Mouse (Mus musculus) activated CD4-positive, CD25-positive, alpha-beta regulatory T cell, adult 4 months (primary cell): ENCODE data around the gene Sh3bp1. TPM values are rescaled to one million over a fixed set of nuclear protein-coding genes. Genes with fewer than 3 reads are reported as not detected.
"Not testable (repeated sequence)": the region's sequence is repeated elsewhere in the genome, so short reads cannot be mapped to it uniquely, and the experiment has no call there.

Experiments used
- ATAC-seq: one replicate; pipeline ENCODE4 v1.8.0; 2017
- polyA plus RNA-seq, 2 experiments: library from polyadenylated mRNA; unstranded; fragments of 100-300 nt; shearing (Covaris generic); gene quantifications; one replicate each; pipeline ENCODE4 v1.2.1; 2017

Sh3bp1 gene
- polyA plus RNA-seq, 2 experiments from 2014 or later, result 43.8 to 75.5 TPM

DNA sequence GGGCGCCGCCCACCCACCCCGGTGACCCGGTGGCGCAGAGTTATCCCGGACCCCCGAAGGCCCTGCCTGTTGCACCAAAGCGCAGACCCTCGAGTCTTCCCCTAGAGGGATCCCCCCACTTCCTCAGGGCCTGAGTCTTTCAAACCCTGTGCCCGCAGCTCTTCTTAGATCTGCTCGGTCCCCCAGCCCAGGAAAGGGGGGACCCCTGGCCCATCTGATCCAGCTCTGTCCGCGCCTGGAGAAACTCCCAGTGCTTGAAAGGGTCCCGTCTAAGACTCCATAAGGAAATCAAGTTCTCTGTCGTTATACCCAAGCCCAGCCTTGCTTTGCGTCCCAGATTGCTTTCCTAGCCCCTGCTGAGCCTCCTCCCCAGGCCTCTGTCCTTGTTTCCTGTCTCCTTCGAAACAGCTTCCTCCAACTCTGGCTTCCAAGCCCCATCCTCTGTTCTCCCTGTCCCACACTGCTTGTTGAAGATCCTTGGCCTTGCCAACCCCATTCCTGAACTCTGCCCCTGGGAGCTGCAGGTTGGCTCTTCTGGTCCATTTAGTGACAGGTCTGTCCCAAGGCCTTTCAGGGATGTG lies 21.7 kb upstream of the Sh3bp1 start:
- no peak for ATAC-seq

DNA sequence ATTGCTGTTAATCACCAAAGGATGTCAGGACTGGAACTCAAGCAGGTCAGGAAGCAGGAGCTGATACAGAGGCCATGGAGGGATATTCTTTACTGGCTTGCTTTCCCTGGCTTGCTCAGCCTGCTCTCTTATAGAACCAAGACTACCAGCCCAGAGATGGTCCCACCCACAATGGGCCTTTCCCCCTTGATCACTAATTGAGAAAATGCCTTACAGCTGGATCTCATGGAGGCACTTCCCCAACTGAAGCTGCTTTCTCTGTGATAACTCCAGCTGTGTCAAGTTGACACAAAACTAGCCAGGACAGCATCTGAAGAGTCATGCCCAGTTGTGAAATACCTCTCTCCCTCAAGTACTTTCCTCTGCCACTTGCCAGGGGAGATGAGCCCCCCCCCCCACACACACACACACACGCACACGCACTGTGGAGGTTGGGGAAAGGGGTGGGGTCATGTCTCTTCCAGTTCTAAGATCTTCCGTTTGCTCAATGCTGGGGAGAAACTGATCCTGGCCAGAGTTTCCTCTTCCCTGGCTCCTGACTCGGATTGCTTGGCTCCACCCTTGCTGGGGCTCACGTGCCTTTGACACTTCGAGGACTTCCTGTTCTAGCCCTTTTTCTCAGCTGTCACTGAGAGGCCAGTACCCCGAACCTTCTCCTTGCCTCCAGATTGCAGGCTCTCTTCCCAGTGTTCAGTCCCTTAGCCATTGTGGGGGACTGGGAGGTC lies 20.6 kb upstream of the Sh3bp1 start:
- ATAC-seq, result not testable (repeated sequence)

DNA sequence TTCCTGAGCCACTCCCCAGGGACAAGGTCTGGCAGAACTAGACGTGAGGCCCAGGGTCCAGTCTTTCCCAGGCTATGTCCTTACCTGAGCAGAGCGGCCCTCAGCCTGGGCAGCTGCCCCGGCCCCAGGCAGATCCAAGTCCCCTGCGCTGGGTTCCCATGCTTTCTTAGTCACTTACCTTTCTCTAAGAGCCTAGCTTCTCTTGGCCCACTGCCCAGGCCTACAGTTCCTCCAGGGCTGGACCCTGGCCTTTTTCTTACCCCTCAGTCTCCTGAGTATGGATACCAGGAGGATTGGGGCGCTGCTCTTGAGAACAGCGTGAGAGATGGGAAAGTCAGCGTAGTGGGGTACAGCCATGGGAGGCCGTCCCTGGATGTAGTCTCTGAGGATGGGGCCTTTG lies 19.1 kb upstream of the Sh3bp1 start:
- ATAC-seq, result no peak

DNA sequence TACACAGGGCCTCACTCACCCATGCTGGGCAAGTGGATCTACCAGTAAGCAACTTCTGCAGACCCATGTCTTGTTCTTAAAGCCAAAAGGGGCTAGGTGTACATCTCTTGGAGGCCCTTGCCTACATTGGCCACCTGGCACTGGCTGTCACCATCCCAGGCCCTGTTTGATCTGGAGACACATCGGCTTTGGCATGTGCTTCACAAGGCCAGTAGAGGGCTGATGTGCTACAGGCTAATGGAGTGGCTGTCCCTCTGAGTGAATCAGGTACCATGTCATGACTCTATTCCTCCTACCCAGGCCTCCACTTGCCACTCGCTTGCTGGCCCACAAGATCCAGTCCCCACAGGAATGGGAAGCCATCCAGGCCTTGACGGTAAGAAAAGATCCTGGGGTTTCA lies 17.7 kb upstream of the Sh3bp1 start:
- ATAC-seq, result no peak

DNA sequence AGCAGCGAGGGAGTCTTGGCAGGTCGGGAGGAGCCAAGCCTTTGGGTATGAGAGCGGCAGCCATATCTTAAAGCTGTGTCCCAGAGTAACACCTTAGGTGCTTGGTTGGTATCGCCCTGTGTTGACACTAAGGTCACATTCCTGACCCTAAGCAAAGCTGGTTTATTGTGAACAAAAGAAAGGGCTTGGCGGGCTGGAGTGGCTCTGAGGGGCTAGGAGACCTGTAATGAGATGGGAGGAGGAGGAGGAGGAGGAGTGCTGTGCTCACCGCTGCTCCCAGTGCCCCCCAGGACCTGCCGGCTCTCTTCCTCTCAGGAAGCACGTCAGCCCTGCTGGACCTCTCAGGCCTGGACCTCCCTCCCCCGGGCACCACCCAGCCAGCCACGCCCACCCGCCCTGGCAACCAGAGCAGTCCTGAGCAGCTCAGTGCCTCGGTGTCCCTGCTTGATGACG lies 10.1 kb upstream of the Sh3bp1 start:
- ATAC-seq, result no peak

DNA sequence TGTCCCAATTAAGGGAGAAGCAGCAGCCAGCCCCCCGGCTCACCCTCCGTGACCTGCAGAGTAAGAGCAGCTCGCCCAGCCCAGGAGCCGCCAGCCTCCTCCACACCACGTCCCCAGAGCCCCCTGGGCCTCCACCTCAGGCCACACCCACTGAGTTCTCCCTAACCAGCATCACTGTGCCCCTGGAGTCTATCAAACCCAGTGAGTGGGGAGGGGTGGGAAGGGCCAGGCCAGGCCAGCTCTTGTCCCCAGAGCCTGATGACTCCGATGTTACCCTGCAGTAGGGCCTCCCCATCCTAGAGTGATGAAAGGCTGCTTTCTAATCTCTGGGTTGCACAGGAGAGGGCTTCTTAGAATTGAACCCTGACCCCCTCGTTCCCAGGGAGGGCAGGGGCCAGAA lies 7.1 kb upstream of the Sh3bp1 start:
- ATAC-seq, result no peak

DNA sequence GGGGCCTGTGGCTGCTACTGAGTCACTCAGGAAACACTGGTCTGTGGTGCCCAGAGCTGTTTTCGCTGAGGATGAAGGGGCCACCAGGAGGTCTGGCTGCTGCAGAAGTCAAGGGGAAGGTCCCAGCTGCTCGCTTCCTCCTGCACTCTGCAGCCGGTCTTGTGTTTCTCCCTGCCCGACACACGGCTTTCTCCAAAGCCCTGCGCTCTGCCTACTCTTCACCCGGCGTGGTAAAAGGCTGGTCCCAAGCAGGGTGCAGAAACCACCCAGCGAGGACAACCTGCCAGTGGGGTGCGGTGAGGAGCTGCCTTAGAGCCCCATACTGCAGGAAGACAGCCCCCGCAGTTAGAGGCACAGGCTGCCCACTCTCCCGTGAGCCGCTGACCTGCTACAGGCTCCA lies 4.8 kb upstream of the Sh3bp1 start:
- peak; percentile 9 for ATAC-seq

DNA sequence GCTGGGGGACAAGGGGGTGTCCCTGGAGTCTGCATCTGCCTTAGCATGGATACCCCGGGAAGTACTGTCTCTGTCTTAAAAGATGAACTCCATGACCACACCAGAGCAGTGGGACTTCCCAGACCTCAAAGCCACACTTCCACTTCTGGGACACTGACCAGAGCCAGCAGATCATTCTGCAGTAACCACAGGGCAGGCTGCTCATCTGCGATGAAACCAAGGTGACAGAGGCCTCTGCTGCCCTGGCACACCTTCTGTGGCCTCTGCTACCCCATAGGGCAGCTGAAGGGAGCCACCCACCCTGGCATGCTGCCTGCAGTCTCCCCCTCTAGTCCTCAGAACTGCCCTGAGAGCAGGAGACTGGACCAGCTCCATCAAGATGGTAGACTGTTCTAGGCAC lies 3.8 kb upstream of the Sh3bp1 start:
- ATAC-seq, result no peak

DNA sequence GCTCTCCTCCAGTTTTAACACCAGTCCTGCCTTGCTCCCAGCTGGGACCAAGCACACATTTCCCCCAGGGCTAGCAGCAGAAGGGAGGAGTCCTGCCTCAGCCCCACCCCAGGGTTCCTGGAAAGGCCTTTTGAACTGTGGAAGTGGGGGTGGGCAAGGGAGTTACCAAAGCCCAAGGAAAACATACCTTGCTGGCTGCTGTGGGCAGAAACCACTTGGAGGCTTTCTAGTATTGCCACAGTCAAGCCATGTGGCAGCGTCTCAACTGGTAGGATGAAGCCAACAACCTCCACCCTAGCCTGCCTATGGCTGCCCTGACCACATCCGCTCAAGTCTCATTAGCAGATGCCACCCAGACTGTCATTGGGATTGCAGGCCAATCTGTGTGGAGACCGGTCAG lies 3.4 kb upstream of the Sh3bp1 start:
- peak; percentile 57 for ATAC-seq

DNA sequence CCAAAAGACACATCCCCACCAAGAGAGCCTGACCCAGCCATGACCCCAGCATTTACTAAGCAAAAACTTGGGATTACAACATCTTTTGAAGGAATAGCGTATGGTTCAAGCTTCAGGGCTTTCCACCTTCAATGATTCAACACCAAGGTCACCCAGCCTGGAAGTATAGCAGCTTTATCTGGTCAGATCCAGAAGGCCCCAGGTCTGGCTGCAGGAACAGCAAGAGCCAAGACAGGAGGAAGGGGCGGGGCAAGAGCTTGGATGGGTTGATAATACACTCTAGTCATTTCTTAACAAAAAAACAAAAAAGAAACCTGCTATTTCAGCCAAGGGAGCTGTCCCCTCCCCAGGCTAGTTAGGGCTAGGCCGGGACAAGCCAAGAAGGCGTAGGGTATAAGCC lies 2.1 kb upstream of the Sh3bp1 start:
- no peak for ATAC-seq

DNA sequence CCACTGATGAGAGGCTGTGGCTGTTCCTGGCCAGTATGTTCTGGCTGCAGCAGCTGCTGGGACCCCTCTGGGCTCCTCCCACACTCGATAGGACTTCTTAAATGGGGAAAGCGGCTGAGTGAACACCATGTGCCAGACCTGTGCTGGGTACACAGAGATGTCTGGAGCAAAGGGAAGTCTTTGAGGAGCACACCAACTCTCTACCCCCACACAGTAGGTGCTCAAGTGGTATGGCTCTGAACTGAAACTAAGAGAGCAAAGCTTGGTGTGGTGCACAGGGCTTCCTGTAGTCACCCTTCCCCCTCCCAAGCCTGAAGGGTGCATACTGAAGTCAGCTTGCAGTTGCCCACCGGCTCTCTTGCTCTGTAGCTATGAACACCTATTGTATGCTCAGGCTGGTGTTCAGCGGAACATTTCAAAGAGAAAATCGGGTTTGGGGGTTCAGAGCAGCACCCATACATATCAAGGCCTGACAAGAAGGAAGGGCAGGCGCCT lies 1.0 kb upstream of the Sh3bp1 start:
- ATAC-seq, result peak; percentile 53

DNA sequence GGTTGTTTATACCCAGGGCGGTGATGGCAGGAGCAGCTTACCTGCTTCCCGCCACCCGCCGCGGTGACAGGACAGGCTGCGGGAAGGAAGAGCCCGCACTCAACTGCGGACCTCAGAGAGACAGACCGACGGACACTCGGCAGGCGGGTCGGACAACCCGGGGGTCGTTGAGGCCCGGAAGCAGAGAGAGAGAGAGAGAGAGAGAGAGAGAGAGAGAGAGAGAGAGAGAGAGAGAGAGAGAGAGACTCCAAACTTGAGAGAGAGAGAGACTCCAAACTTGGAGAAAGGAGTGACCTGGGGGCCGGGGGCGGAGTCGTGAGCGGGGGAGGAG lies 194 bp upstream of the Sh3bp1 start, which contains the start of gene Gm49510:
TSS of gene Gm49510 (plus strand) at position 259 of the 331 bp plus-strand sequence.
- ATAC-seq, result no peak

DNA sequence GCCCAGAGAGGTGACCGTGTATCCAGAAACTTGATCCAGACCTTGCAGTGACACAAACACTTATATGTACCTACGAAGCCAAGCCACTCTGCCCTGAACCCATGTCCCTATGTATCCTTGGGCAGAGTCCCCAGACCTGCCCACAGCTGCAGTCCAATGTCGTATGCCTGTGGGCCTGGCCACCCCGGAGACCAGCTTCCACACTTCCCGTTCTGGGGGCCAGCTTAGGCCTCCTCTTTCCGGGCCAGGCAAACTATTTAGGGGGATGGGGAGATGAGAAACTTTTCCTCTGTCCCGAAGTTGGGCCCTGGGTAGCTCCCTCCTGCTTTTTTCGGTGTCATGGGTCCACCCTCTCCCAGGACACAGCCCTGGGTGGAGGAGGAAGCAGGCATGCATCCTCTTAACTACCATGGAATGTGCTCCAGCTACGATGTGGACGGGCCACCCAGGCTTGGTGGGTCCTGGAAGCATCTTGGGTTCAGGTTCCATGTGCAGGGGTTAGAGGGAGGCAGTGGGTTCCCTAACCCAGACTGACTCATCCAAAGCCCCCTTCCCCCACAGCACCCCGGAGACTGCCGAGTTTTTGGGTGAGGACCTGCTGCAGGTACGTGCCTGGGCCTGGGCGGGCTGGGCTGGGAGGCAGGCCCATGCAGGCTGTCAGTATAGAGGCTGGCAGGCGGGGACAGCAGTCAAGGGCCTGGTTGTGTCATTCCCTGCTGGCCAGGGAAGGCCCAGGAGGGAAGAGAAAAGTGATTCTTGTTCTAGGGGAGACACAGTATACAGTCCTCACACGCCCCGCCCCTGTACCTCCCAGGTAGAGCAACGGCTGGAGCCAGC lies 1.2 kb downstream of the Sh3bp1 start:
- no peak for ATAC-seq

DNA sequence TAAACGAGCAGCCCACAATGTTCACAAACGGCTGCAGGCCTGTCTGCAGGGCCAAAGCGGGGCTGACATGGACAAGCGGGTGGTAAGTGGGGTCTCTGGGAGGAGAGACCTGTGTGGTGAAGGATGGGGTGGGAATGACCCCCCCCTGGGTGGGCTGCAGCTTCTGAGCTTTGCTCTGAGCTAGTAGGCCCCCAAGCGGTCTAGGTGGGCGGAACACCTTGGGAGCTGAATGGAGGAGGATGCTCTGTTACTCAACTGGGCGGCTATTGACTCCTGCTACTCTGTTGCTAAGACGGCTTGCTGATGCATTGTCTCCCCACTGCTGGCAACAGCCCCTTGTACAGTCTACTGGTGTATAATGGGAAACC lies 1.8 kb downstream of the Sh3bp1 start:
- ATAC-seq, result no peak

DNA sequence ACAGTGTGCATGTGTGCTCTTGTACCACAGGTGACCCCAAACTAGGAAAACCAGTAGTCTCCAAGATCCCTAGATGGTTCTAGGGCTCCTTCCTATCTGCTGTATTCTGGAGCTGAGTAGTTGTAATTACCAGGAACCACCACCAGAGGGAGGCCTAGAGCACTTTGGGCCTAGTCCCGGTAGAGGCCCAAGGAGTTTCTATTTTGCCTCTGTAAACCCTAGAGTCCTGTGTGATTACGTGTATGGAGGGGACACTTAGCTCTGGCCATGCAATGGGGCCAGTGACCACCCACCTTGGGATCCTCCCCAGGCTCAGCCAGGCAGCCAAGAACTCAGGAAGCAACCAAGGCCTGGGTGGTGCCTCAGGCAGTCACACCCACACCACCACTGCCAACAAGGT lies 3.7 kb downstream of the Sh3bp1 start:
- ATAC-seq, result no peak

DNA sequence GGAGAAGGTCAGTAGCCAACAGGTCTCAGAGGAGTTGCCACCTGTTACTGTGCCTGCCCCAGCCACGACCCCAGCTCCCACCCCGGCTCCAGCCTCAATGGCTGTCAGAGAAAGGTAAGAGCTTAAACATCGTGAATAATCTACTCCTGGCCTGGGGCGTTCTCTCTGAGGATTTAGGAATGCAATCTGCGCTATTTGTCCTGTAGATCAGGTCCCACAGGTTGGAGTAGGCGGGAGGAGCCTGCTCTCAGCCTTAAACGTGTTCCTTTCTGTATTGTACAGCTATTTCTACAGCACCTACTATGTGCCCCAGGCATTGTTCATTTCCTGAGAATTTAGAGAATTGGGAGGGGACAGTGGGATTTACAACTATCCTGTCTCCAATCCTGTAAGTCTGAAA lies 8.8 kb downstream of the Sh3bp1 start:
- ATAC-seq, result no peak

DNA sequence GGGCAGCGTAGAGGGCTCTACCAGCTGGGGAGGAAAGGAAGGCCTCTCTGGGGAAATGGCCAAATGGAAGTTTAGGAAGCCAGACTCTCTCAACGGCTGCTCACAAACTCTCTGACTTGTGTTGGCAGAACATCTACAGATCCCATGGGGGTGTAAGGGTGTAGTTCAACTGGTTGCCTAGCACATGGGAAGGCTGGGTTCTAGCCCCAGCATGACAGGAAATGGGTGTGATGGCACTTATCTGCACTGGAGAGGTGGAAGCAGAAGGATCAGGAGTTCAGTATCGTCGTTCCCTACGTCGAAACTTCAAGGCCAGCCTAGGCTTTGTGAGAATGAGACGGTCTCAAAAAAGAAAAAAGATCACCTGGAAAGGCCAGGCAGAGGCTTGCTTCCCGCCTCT lies 9.4 kb downstream of the Sh3bp1 start:
- ATAC-seq, result no peak

DNA sequence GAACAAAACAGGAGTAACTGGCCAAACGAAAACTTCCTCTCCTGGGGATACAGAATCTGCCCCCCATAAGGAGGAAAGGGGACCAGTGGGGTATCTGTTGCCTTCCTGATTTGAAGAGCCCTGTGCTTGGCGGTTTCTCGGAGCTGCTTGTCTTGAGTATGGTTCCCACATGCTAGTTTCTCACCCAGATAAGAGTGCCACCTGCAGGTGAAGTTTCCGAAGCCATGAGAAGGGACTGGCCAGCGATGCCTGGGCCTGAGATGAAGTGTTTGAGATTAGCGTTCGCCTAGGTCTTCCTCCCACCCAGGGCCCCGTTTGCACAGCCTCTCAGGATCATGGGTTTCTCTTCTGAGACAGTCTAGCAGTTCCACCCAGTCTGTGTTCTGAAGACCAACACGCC lies 12.5 kb downstream of the Sh3bp1 start:
- no peak for ATAC-seq

DNA sequence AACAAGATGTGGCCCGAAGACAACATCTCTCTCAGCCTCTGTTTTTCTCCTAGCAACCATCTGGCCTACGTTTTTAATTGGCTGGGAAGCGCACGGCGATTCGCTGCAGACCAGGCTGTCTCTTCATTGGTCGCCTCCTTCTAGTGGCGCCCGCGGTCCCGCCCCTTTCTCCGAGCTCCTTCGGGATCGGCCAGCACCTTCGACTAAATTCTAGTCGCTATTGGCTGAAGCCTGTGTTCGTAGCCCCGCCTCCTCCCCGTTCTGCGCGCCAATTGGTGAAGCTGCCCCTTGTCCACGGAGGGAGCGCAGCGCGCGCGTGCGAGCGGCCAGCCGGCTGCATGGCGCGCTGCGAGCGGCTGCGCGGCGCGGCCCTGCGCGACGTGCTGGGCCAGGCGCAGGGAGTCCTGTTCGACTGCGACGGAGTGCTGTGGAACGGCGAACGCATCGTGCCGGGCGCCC lies 14.1 kb downstream of the Sh3bp1 start, which contains the start of gene Pdxp:
TSS of gene Pdxp (plus strand) at position 288 of the 459 bp plus-strand sequence.
- peak; percentile 94 for ATAC-seq

DNA sequence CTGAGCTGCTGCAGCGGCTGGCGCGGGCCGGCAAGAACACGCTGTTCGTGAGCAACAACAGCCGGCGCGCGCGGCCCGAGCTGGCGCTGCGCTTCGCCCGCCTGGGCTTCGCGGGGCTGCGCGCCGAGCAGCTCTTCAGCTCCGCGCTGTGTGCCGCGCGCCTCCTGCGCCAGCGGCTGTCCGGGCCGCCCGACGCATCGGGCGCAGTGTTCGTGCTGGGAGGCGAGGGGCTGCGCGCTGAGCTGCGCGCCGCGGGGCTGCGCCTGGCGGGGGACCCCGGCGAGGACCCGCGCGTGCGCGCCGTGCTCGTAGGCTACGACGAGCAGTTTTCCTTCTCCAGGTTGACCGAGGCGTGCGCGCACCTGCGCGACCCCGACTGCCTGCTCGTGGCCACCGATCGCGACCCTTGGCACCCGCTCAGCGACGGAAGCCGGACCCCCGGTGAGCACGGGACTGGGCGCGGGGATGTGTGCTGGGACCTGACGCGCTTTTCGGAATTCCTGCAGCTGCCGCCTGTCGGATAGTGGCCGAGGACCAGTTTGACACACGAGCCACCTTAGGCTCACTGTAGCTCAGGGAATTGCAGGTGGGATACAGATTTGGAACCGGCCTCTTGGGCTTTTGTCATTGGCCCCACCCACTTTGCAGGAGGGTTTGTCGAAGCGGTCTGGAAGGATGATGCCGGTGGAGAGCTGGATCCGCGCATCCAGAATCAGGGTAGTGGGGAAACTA lies 14.7 kb downstream of the Sh3bp1 start:
- peak; percentile 25 for ATAC-seq

DNA sequence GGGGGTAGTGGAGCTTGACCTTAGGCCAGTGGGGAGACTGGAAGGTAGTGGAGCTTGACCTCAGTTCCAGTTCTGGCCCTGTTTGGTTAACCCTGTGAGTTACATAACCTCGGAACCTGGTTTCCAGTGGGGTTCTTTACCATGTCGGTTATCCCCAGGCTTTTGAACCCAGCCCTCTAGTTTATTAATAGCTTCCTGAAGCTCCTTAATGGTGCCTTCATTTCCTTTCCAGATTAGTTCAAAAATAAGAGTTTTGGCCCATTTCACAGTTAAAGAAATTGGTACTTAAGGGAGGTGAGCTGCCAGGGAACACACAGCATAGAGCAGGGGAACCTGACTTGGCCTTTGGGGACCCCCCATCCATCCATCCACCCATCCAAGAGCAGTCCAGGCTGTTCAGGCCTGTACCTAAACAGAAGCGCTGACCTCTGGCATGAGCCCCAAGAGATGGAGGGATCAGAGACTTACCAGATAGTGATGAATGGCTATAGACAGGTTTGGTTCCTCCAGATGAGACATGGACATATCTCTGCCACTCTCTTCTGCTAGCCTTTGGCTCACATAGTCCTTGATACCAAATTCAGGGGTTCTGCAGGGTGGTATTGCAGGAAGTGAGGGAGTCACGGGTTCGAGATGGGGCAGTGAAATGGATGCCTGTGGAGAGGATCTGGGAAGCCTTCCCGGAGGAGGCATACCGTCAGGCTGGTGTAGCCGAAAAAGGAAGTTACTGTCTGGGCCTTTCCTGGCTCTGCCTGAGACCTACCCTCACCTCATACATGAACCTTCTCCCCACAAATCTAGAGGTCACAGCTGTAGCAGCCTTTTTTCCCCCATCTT lies 15.5 kb downstream of the Sh3bp1 start:
- ATAC-seq, result no peak

DNA sequence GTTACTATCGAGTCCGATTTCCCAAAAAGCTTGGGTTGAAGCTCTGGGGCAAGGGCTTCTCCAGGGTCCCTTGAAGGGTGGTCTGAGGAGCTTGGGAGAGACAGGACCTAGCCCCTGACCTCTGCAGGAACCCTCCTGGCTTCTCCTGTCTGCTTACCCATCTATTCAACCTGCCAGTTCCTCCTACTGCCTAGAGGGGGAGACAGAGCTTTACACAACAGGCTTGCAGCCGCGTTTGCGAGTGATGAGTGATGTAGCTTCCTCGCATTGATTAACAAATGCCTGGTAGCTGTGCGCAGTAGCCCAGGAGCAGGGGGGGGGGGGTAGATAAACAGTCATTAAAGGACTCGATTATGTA lies 16.1 kb downstream of the Sh3bp1 start:
- peak; percentile 26 for ATAC-seq
